Mouse (Mus musculus) cortical plate, adult 2 months (tissue): ENCODE measurements at regions not wholly inside any gene's neighbourhood (a gene's known extent, or its start where the extent isn't known, plus 50 kb on each side); places are given as distances from the start of the nearest gene placed in this dataset.

Experiments
- CTCF ChIP-seq: fragments of 200-500 bp; IDR thresholded peaks from 2 replicates; pipeline ENCODE4 v1.5.1; 2011; ENCODE audit warnings: mild to moderate bottlenecking, control low read depth, low read length; ENCODE audit not compliant: insufficient read depth; ENCODE audit errors: extremely low read depth
- POLR2A ChIP-seq: fragments of 200-500 bp; IDR thresholded peaks from 2 replicates; pipeline ENCODE4 v1.6.1; 2011; ENCODE audit warnings: mild to moderate bottlenecking, low read length, control low read depth; ENCODE audit not compliant: insufficient read depth; ENCODE audit errors: extremely low read depth

- TF ChIP-seq POLR2A (no peak), CTCF (no peak)
Observed at GRCm38 (mm10) chr9:43857988-43858387, 114.2 kb downstream of the Nectin1 start.
